Mouse (Mus musculus): ENCODE results near the gene 1700030K09Rik. TPM values are rescaled to one million over a fixed set of nuclear protein-coding genes. Genes with fewer than 3 reads are reported as not detected.

The 1700030K09Rik gene
- total RNA-seq (2021), result 1 to 10 TPM; 2.7 to 3.4 TPM
- long read RNA-seq, experiment 1, partial matches to known transcripts, result 1 of 2 reads
- long read RNA-seq, experiment 1, other reads (novel, unspliced or antisense), result 0 of 2 reads
- long read RNA-seq, experiment 2, partial matches to known transcripts, result 0 of 2 reads
- long read RNA-seq, experiment 2, other reads (novel, unspliced or antisense), result 0 of 2 reads

DNA sequence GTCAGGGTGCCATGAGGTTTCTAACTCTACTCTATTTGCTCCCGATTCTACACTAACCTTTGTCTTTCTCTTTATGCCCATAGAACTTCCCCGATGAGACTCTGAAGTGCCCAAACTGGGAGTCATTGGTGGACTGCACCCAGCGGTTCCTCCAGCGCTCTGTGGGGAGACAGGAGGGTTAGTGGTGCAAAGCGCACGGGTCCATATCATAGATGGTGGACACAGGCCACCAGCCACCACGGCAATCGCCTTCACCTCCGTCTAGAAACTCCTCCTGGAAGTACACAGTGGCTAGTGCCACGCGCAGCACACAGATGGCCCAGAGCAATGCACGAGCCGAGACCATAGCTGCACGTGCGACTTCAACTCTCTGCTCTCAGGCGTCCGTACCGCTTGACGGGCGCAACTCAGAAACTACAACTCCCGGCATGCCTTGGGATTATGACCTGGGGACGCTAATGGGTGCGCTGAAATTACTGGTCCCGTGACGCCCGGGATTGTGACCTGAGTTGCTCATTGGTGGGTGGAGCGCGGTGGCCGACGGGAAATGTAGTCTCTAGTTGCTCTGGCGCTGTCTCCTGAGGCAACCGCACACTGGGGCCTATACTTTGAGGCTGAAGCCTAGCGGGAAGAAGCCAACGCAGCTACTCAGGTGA lies at the start of gene 1700030K09Rik, which contains the start of gene Calr3:
TSS of gene 1700030K09Rik (plus strand) at position 543 of the 656 bp plus-strand sequence.
TSS of gene Calr3 (minus strand) at position 533 of the 656 bp plus-strand sequence.
- peak; percentile 95 to 97 for DNase-seq
- intact Hi-C loops (cut with DNase I), result no loop called here

DNA sequence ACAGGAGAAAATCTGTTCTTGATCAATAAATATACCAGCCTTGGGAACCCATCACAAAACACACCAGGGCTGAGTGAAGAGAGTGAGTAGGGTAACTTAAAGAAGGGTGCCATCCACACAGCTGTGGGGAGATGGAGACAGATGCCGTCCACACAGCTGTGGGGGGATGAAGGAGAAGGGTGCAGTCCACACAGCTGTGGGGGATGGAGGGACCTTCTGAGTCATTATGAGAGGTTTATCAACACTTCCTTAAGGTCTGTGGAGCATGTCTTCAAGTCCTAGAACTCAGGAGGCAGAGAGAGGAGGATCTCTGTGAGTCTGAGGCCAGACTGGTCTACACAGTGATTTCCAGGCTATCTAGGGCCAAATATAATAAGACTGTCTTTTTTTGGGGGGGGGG lies 42.3 kb upstream of the 1700030K09Rik start:
- DNase-seq, result no peak
- intact Hi-C loops (cut with DNase I), result no loop called here

DNA sequence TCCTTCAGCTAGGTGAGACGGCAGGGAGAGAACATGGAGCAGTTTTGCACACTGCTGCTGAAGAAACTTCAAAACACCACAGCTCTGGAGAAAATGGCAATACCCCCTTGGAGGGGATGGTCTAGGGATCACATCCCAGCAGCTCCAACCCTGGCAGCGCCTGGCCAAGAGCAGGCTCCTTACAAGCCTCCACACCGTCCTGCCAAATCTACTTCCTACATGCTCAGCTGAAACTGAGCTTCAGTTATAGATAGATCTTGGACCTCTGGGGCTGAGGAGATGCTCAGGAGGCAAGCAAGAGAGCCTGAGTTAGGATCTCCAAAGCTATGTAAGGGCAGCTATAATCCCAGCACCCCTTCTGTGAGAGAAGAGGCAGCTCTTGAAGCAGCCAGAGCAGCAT lies 40.7 kb upstream of the 1700030K09Rik start:
- DNase-seq, result no peak
- intact Hi-C loops (cut with DNase I), result no loop called here

DNA sequence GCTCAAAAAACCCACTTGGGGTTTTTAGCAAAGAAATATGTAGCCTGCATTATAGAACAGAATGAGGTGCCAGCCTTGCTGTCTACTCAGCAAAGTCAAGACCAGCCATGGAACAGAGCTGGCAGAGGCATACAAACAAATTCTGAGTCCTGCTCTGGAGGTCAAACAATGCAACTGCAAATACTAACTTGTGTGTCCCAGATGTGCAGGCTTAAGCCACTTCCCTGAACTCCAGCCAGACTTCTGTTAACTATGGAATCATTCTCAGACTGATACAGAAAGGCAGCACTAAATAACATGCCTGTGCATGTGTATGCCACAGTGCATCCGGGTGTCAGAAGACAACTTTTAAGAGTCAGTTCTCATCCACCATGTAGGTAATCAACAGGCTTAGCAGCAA lies 35.8 kb upstream of the 1700030K09Rik start:
- no peak for DNase-seq
- intact Hi-C loops (cut with DNase I), result no loop called here

DNA sequence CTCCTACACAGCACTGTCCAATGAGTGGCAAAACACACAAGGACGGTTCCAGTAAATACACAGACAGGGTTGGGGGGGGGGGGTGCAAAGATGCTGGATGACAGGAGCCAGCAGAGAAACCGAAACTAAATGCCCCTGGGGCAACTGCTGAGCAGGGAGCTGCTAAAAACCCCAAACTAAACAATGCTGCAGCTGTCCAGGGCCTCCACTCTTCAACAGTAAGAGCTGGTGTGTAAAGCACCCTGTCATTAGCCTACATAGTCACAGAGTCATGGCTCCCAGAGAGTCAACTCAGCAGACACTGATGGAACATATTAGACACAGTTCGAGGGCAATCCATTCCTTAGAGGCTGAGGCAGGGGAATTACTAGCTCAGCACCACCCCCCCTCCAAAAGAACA lies 34.2 kb upstream of the 1700030K09Rik start:
- intact Hi-C loops (cut with DNase I), result no loop called here

DNA sequence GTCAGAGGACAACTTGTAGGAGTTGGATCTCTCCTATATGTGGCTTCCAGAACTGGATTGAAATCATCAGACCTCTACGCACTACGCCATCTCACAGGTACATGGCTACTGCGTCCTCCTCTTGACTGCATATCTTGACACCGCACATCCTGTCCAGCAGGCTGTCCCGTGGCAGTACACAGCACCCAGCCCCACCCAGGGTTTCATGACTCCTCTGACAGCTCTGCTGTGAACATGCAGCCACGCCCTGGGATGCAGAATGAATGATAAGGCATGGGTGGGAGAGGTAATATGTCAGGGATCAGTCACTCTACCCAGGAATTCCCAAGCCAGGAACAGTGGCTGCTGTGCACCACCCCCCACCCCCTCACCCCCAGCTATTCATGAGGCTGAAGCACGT lies 29.8 kb upstream of the 1700030K09Rik start:
- no peak for DNase-seq
- intact Hi-C loops (cut with DNase I), result no loop called here

More for the DNA sequence above, 34.2 kb upstream of the 1700030K09Rik start:
- no peak for DNase-seq

DNA sequence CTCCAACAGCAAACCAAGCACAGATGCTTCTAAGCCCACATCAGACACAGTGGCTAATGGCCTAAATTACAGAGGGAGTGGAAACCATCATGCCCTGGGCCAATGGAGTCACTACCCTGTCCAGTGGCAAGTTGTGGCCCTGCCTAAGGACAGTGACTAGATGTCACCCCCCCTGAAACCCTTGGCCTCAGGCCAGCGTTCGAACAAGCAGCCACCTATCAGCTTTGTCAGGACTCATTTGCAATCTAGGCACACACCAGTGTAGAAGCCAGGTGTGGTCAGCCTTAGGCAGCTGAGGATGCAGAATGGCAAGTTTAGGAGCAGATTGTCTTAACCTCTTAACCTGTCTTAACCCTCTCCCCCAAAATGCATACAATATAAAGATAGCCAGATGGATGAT lies 28.4 kb upstream of the 1700030K09Rik start:
- no peak for DNase-seq
- intact Hi-C loops (cut with DNase I), result no loop called here

DNA sequence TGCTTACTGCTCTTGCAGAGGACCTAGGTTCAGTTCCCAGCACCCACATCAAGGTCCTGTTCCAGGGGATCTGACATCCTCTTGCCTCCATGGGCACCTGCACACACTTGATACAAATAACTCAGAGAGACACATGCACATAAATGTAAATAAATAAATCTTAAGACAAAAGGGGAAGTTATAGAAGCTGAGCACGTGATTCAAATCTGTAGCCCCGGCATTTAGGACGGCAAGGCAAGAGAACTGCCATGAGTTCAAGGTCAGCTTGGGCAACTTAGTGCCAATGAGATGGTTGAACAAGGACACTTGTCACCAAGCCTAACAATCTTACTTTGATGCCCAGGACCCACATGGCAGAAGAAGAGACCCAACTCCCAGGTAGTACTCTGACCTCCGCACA lies 25.6 kb upstream of the 1700030K09Rik start:
- intact Hi-C loops (cut with DNase I), result no loop called here
- no peak for DNase-seq

DNA sequence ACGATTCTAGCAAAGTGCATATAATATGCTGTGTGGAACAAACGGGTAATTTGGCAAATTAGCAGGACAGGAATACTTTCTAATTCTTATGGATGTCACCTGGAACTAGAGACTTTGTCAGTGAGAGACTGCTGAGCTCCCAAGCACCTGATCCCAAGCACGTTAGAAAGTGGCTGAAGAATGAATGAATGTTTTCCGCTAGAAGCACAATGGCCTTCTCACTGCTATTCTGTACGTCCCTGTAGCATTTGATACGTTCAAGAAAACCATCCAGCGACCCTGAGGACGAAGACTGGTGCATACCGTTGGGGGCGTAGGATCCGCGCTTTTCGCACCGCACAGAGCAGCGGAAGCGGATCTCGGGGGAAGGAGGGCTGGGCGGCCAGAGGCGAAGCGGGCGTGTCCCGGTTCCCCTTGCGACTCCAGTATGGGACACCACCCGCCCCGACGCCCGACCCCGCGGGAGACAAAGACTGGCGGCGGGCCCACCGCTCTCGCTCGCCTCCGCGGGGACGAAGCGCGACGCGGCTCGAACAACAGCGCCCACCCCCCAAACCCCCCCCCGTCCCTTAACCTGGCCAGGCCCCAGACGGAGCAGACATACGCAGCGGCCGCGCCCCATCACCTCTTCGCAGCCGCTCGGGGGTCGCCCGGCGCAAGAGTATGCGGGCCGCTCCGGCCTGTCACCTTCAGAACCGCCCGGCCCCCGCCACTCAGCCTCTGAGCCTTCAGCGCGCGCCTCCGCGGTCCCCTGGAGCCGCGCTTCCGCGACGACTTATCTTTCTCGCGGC lies 22.9 kb upstream of the 1700030K09Rik start:
- DNase-seq, result peak in 1 of 2 experiments; percentile 17
- intact Hi-C loops (cut with DNase I), result no loop called here

DNA sequence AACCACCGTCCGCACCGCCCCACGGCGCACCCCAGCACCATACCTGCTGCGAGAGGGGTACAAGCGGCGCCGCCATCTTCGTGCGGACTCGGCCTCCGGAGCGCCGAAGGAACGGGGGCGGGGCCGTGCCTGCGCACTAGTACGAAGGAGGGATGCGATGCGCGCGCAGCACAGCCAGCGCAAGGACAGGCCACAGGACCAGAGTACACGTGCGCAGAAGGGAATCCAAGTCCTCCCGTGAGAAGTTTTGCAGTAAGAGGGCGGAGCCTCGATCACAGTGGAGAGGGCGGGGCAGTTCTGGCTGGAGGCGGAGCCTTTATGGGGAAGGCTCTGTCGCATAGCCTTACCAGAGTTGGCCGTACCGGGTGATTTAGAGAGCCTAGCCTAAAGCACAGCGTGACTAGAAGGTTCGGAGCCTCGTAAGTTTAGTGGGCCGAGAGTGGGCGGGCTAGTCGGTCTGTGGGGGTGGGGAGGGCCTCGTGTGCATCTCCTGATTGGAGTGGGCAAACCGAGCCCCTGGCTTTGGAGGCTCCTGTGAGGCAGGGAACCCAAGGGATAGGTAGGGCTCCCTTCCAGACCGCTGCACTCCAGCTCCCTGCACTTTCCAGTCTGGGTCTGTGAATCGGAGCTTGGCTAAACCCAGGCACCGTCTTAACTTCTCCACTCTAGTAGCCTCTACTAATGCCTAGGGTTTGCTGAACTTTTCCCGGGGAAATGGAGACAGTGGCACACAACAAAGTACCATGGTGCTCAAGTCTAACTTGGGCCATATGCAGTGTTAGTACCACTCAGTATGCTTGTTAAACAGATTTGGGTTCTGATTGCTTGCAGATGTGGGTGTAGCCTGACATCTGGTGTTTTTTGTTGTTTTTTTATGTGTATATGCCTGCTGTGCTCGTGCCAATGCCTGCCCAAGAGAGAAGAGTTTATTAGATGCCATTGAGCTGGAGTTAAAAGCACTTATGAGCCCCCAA lies 22.0 kb upstream of the 1700030K09Rik start, which contains the start of gene Eps15l1:
TSS of gene Eps15l1 (minus strand) at position 99 of the 974 bp plus-strand sequence.
- DNase-seq, result peak; percentile 97 to 98
- intact Hi-C loops (cut with DNase I), result no loop called here

DNA sequence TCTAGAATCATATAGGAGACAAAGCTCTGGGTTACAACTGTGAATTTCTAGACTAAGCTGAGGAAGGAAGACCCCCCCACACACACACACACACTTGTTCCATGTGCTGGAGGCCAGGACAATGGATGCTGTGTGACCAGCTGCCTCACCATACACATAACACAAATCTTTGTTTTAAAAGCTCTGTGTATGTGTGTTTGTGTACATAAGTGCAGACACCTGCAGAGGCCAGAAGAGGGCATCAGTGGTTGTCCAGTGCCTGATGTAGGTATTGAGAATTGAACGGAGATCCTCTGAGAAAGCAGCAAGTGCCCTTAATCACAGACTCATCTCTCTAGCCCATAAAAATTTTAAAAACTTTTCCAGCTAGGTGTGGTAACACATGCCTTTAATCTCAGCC lies 20.8 kb upstream of the 1700030K09Rik start:
- intact Hi-C loops (cut with DNase I), result no loop called here
- no peak for DNase-seq

DNA sequence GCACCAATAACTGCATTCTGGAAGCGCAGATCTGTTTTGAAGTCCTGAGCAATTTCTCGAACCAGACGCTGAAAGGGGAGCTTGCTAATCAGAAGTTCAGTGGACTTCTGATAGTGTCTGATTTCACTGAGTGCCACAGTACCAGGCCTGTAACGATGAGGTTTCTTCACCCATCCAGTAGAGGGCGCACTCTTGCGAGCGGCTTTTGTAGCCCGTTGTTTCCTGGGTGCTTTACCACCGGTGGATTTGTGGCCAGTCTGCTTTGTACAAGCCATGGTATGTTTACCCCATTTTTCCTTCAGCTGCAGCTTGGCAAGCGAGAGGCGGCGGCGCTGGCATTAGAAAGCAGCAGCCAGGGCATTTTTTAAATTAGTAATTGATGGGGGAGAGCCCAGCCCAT lies 14.0 kb upstream of the 1700030K09Rik start:
- peak in 1 of 2 experiments; percentile 11 for DNase-seq
- intact Hi-C loops (cut with DNase I), result no loop called here

DNA sequence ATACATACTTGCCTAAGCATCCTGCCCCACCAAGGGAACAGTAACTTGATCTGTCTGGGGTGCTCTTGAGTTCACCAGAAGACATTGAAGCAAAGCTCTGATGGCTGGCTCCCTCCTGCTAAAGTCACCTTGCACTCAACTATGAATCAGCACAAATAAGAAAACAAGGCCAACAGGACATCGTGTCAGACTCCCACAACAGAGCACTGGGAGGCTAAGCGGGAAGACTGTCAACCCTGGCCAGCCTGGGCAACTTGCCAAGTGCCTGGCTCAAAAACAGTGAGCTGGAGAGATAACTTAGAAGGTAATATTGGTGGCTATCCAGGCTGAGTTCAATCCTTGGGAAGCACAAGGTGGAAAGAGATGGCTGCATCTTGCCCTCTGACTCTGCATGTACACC lies 8.7 kb upstream of the 1700030K09Rik start:
- intact Hi-C loops (cut with DNase I), result no loop called here
- peak in 1 of 2 experiments; percentile 25 for DNase-seq

DNA sequence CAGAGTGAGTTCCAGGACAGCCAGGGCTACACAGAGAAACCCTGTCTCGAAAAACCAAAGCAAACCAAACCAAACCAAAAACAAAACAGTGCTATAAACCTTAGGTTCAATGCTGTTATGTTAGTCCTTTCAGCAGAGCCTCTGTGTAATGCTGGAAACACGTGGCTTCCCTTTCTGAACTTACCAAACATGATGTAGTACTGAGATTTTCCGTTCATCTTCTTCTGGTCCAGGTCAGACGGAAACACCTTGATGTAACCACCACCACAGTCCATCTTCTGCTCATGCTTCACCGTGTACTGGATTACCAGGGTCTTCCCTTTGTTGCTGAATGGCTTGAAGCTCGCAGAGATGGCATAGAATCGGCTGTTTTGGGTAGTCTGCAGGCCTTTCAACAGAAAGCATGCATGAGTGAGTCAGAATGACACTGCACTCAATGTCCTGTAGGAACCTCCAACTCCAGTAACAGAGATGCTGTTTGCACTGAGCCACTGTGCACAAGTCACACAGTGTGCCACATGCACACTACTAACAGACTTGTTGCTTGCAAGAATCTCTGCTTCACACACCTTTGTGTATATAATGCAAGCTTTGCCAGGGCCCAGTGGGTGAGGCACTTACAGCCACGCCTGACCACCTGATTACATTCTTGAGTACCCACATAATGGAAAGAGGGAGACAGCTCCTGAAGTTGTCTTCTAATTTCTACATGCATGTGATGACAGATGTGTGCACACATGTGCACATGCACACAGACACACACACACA lies 5.2 kb upstream of the 1700030K09Rik start:
- DNase-seq, result no peak
- intact Hi-C loops (cut with DNase I), result no loop called here

DNA sequence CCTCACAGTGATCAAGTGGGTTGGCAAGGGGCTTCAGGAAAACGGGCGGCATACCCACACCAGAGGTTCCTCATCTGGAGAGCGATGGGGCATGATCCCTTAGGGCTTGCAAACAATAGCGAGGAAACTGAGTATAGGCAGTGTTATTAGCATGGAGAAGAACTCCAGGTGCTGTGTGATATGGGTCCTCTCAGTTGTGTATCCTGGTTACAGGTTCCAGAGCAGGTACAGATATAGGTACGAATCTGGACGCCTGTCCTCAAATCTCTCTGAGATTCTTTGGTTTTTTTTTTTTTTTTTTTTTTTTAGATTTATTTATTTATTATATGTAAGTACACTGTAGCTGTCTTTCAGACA lies 292 bp downstream of the 1700030K09Rik start:
- intact Hi-C loops (cut with DNase I), result no loop called here
- DNase-seq, result no peak

DNA sequence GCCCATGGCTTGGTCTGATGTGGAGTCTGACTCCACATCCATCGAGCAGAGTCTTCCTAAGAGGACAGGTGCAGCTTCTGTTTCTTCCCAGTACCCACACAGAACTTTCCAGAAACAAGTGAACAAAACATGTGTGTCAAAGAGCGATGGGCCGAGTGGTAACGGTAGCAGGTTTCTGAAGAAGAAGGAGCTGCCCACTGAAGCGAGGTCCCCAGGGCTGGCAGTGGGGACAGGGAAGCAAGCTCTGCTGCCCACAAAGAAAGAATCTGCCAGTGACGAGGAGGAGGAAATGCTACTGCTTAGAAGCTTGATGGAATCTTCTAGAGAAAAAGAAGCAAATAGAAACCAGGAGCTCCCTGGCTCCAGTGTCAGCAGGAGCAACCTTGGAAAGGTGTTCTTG lies 1.4 kb downstream of the 1700030K09Rik start:
- intact Hi-C loops (cut with DNase I), result no loop called here
- DNase-seq, result no peak

DNA sequence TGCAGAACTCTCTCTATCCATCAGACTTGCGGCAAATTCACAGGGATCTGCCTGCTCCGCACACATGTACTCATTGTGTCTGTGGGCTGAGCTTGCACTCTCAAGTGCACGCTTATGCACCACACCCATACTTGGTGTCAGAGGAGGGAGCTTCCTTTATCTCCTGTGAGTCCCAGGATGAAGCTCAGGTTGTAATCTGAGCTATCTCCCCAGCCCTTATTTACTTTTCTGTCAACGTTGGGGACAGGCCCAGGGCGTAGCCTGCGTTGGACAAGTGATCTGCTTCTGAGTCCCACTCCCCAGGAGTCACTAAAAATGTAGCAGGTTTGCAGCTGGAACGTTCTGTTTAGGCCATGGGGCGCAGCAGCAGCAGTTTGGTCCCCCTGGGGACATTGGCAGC lies 7.8 kb downstream of the 1700030K09Rik start:
- DNase-seq, result no peak
- intact Hi-C loops (cut with DNase I), result no loop called here

DNA sequence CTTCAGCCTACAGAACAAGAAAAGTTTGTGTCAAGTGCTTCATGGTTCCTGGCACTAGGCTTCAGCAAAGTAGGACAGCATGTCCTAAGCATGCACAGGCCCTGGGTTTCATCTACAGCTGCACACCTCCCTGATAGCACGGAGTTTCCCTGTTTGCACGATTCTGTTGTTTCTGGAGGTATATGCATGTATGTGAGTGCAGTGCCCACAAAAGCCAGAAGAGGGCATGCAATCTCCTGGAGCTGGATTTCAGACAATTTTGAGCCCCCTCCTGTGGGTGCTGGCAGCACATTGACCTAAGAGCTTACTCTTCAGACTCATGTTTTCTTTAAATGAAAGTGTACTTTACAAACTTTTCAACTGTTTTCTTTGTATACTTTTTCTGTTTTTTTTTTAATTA lies 10.2 kb downstream of the 1700030K09Rik start:
- intact Hi-C loops (cut with DNase I), result no loop called here
- no peak for DNase-seq

DNA sequence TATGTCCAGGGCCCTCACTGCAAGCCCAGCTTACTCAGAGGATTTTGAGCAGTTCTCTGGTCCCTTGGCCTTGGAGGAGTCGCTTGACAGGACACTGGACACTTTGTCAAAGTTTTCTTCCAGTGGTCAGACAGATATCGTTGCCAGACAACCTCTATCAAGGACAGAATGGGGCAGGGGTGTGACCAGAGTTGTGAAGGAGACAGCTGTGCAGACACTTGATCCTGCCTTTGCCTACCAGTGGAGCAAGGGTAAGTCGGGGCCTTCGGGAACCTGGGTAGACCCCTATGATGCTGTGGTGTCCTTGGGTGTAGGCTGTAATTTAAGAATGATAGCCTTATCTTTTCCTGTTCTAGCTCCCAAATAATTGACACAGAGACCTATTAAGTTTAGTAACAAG lies 11.6 kb downstream of the 1700030K09Rik start:
- DNase-seq, result no peak
- intact Hi-C loops (cut with DNase I), result no loop called here

DNA sequence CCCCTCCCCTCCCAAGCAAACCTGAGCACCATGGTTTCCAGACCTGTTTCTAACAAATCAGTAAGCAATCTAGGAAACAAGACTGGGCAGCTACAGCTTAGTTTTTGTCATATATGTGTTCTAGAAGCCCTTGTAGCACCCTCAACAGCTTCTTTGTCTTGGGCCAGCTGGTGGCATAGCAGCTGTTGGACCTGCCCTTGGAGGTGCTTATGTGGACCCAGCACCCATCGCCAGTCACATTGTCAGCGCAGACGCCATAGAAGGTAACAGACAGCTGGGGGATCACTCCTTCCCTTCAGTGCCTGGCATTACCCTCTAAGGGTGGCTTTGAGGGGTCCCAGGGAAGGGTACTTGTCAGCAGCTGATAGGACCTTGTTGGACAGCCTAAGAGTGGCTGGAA lies 14.1 kb downstream of the 1700030K09Rik start:
- intact Hi-C loops (cut with DNase I), result no loop called here
- no peak for DNase-seq

All from gastrocnemius, postnatal 36 days (tissue).